Mouse (Mus musculus) erythroblast, embryonic 14.5 days (primary cell): ENCODE results near the gene Nckipsd.

Experiments used
- GATA1 ChIP-seq: IDR thresholded peaks from 2 replicates; pipeline ENCODE4 v1.6.1; 2012; ENCODE audit warnings: low read length, inconsistent platforms, mixed read lengths
- TAL1 ChIP-seq: IDR thresholded peaks from 3 replicates; pipeline ENCODE4 v1.6.1; 2012; ENCODE audit warnings: low read length, inconsistent platforms, mixed read lengths

GRCm38 (mm10) chr9:108798508-108799075, 9.6 kb upstream of the Nckipsd start:
- TF ChIP-seq TAL1: no peak
- TF ChIP-seq GATA1: no peak
